Mouse (Mus musculus): ENCODE data around the gene Fgfbp3. TPM values are rescaled to one million over a fixed set of nuclear protein-coding genes. Genes with fewer than 3 reads are reported as not detected.
A peak's percentile ranks its signal among the peaks of the same experiment; 100 is the strongest.
"Not testable (repeated sequence)": the region's sequence is repeated elsewhere in the genome, so short reads cannot be mapped to it uniquely, and the experiment has no call there.

The Fgfbp3 gene
- total RNA-seq, 2 experiments from 2014 or later: 2.7 to 3.2 TPM

DNA sequence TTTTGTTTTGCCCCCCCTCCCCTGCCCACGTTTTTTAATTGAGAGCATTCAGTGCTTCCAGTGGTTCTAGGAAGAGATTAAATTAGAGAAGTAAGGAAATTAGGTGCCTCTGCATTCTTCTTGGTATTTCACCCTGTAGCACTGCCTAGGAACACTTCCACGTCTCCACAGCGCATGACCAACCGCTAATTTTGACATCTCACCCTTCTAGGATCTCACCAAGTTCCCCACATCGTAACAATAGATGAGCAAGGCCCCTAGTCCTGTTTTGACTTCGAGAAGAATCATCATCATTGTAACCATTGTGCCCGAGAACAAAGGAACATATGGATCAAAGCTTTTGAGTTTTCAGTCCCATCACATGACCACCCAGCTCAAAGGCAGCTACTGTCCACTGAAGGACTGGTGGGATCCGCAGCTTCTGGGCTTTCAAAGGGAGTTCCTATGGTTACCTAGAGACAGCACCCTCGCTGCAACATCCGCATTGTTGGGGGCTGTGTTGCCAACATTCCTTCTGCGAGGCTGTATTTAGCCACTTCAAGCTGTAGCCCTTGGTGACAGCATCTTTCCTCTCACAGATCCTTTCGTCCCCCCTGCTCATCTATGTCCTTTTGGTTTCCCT, 8.9 kb downstream of the Fgfbp3 start:
- no peak for DNase-seq (ENCODE audit: low spot score in 2 of 2)

DNA sequence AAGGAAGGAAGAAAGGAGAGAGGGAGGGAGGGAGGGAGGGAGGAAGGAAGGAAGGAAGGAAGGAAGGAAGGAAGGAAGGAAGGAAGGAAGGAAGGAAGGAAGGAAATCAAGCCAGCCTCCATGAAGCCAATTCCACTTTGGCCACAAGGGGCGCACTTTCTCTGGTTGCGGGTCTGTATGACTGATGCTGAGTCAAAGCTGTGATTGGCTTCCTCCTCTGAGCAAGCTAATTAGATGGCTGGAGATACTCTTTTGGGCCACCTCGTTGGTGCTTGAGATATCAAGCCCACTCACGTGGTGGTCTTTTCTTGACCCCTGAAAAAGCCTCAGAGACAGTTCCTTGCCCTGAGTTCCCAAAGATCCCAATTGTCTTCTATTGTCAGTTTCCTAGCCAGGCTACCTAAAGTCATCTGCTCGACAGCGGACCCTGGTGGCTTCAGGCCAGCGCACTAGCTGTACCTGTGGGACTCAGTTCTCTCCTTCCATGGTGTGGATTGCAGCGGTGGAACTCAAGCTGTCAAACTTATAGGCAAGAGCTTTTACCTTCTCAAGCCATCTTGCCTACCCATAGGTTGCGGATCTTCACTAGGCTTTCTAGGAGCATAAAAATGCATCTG, 9.6 kb downstream of the Fgfbp3 start:
- peak; percentile 37 to 54 for DNase-seq (ENCODE audit: low spot score in 2 of 2)

DNA sequence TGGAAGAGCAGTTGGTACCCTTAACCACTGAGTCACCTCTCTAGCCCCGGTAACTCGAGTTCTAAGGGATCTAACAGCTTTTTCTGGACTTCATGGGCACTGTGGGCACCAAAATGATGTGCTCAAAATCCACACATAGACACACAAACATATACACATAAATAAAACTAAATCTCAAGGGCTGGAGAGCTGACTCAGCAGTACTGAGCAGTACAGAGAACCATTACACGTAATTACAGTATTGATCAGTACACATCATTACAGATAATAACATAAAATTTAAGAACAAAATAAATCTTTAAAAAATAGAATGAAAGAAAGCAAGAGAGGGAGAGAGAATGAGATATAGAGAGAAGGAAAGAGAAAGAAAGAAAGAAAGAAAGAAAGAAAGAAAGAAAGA, 10.3 kb downstream of the Fgfbp3 start:
- DNase-seq (ENCODE audit: low spot score in 2 of 2): no peak

DNA sequence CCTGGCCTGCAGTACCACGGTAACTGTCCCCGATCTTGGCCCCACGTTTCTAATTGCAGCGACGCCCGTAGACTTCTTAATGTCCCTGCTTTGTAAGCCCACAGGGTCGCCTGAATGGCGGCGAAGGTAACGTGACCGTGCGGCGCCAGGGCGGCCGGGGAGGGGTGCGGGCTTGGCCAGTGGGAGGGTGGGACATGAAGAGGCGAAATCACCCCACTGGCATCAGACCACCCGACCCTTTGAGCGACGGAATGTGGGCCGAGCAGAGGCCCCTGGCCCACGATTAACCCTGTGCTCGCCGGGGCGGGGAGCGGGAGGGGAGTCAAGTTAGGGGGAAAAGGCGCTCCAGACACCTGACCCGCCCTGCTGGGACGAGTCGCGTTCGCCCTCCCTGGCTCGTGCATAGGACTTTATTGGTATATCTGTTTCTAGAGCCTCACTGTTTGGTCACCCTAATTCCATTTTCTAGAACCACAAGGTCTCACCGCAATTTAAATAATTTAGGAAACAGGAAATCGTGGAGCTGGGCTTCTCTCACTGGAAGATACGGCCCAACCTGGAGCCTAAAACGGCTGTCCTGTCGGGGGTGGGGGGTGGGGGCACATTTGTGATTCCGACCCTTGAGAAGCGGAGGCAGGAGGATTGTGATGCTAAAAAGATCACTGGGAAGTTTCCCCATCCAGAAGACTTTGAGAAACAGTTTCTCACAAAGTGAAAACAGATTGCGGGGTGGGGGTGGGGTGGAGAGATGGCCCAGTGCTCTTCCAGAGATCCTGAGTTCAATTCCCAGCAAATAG, 15.0 kb downstream of the Fgfbp3 start:
- peak; percentile 19 to 25 for DNase-seq (ENCODE audit: low spot score in 2 of 2)

DNA sequence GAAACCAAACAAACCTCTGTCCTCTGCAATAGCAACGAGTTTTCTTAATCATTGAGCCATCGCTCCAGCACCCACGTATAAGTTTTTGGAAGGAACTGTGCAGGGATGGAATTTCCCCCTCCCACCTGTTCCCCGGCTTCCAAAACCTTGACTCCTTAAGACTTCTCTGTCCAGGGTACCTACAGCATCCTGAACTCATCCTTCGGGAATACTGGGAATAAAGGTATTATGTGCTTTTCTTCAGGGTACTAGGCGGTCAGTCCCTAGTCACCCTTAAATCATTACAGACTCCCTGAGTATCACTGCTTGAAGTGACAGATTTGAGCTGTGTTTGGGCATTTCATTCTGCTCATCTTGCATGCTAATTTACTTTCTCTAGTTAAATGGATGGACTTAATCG, 16.0 kb downstream of the Fgfbp3 start:
- no peak for DNase-seq (ENCODE audit: low spot score in 2 of 2)

DNA sequence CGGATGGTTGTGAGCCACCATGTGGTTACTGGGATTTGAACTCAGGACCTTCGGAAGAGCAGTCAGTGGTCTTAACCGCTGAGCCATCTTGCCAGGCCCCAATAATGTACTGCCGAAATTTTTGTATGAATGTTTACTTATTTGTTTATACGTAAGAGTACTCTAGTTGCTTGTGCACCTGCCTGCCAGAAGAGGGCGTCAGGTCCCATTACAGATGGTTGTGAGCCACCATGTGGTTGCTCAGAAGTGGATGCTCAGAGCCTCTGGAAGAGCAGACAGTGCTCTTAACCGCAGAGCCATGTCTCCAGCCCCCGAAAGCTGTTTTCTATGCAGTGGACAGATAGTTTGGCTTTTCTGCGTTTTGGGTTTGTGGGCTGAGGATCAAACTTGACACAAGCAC, 21.6 kb downstream of the Fgfbp3 start:
- DNase-seq (ENCODE audit: low spot score in 2 of 2): no peak

DNA sequence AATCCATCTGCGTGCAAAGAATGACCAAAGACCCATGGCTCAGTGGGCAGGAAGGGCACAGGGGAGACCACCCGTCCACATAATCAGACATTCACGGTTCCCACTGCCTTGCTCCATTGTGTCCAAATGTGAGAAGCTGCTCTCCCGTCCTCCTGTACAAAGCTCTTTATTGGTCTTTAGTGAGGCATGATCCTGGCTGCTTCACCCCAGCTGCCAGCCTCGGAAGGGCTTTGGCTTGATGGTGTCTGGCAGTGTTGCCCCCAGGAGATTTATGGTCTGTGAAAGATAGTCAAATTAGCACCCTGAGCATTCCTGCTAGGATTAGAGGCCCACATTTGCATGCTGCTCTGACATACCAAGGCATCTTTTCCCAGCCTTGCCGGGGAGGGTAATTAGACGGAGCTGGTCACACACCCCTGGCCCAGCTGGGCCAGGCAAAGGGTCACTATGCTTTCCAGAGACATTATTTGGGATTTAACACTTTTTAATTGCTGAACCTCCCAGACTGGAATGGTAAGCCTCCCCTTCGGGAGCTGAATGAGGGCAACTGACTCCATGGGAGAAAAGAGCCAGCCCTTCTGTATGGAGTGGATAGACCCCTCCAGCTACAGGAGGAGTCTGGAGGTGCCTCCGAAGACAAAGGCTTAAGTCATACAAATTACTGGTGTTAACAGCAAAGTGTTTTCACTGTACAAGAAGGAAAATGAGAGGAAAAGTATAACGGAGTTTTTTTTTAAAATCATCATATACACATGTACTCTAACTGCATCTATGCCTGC, 22.4 kb downstream of the Fgfbp3 start:
- DNase-seq (ENCODE audit: low spot score in 2 of 2): no peak

DNA sequence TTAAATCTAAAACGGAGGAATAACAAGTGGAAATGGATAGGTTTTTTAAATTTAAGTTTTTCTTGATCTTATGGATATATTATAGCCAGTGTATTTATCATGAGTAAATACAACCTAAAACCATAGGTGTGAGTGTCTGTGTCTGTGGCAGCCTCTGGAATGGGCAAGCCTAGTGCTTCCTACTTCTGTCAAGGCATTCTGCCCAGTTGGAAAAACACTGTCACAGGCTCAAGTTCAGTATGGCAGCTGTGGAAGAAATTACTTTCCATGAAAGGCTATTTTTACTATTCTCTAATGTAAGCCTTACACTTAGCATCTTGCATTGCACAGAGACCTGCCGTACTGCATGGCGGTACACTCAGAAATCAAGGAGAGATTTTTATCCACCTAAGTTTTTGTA, 27.7 kb downstream of the Fgfbp3 start:
- no peak for DNase-seq (ENCODE audit: low spot score in 2 of 2)

DNA sequence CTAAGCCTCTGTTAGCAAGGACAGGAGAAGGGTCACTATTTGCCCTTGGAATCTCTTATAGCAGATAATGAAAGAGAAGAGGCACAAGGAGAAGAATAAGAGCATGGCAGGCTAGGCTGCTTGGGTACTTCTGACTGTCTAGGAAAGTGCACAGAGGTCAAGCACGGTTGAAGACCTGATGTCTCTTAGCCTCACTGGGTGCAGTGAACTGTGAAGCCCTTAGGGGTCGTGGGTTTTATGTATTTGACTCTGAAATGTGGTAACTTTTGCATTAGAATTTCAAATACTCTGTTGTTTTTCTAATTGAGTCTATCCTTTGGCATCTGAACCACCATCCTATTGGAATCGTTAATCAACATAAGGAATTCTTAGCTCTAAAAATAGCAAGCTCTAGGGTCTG, 31.7 kb downstream of the Fgfbp3 start:
- DNase-seq (ENCODE audit: low spot score in 2 of 2): no peak

DNA sequence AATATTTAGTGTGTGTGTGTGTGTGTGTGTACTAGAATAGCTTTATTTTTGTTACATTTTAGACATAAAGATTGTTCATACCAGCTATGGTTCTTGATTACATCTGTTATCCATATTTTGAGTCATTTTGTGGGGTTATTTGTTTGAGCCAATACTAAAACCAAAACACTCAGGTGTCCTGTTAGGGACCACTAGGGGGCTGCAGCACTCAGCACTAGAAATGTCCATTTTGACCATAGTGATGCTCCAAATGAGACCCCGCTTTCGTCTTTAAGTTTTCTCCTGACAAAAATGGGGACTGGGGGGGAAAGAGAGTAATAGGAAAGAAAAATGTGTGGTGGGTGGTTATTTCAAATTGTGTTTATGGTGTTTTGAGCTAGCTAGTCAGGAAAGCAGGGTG, 33.1 kb downstream of the Fgfbp3 start:
- no peak for DNase-seq (ENCODE audit: low spot score in 2 of 2)

DNA sequence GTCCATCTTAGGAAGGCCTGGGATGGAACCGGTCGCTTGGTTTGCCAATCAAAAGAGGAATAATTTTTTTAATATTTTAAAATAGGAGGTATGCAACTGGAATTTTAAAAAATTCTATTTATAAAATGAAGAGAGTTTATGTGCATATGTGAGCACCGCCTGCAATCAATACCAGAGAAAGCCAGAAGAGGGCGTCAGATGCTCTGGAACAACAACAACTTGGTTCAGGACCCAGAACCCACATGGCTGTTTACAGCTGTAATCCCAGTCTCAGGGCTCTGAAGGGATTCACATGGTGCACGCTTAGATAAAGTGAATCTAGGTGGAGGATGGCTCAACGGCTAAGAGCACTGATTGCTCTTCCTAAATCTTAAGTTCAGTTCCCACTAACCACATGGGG, 36.3 kb downstream of the Fgfbp3 start:
- DNase-seq (ENCODE audit: low spot score in 2 of 2): peak in 1 of 2 experiments; percentile 27

DNA sequence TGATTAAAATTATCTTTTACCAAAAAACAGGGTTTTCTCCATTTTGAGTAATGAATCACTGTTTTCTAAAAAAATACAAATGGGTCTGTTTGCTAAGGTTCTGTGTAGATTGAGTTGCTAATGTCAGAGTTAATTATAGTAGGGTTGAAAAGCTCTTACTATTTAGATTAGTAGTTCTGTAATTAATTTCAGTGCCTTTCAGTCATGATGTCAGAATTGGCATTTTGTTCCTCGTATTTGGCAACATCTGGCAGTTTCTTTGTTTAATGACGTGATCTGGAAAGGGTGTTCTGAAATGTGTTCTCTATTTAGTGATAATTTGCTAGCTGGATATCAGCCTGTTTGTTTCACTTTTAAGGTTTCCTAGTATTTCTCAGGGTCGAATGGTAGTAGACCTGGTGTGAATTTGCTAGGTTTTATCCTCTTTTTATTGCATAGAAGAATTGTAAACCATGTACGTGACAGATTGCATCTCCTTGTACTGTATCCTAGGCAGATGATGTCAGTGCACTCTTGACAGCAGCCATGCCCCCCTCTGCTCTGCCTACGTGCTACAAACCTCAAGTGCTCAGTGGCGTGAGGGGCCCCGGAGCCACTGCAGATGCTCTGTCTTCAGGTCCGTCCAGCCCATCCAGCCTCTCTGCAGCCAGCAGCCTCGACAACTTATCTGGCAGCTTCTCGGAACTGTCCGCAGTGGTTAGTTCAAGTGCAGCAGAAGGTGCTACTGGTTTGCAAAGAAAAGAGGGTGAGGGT, 40.5 kb downstream of the Fgfbp3 start:
- DNase-seq (ENCODE audit: low spot score in 2 of 2): no peak

DNA sequence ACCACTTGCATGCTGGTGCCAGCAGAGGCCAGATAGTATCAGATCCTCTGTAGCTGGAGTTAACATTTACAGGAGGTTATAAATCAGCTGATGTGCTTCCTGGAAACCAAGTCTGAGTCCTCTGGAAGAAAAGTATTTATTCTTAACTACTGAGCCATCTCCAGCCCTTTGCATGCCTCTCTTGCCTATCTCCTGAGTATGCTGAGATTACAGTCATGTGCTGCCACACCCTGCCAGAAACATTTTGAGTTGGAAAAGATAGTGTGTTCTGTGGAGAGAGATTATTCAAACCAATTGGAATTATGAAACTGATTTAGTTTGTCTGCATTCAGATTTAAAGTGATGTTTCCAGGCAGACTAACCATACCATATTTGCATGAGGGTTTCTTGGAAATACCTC, 42.1 kb downstream of the Fgfbp3 start:
- no peak for DNase-seq (ENCODE audit: low spot score in 2 of 2)

DNA sequence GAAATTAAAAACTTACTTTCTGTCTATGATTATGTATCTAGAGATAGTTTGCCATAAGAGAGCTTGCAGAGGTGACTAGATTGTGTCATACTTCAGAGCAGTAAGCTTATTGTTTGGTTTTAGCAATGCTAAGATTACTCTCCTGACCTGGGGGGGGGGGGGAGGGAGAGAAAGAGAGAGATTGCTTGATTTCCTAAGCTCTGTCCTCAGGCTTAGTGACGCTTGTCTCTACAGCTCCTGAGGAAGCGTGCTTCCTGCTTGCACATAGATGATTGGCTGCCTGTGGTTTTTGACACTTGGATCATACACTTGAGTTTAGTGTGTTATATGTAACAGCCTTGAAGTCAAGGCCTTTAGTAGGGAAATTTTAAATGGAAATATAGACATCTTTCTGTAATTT, 44.8 kb downstream of the Fgfbp3 start:
- no peak for DNase-seq (ENCODE audit: low spot score in 2 of 2)

DNA sequence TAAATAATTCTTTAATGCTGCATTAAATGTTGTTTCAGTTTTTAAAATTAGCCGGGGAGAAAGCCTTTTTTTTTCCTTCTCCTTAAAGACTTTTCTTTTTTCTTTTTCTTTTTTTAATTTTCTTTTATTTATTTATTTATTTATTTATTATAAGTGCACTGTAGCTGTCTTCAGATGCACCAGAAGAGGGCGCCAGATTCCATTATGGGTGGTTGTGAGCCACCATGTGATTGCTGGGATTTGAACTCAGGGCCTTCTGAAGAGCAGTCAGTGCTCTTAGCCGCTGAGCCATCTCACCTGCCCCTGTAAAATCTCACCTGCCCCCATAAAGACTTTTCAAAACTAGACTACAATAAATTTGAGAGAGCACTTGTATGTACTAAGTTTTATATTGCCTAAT, 50.7 kb downstream of the Fgfbp3 start:
- DNase-seq (ENCODE audit: low spot score in 2 of 2): not testable (repeated sequence)

Other genes starting within 250 kb of the Fgfbp3 start
- gene Ppp1r3c, start 183.0 kb downstream of the Fgfbp3 start, total RNA-seq (2021): 10 to 100 TPM; 76.9 to 78.8 TPM
- 100 to 1,000 TPM; 166 to 182 TPM for gene Tnks2, start 85.4 kb downstream of the Fgfbp3 start, total RNA-seq (2021)
- 10 to 100 TPM; 10.2 to 11.2 TPM for gene Btaf1, start 6.5 kb upstream of the Fgfbp3 start, total RNA-seq (2021)